Mouse (Mus musculus): ENCODE data around the gene Ncf4.

The Ncf4 gene

GRCm38 (mm10) chr15:78254751-78255150 is 10.2 kb downstream of the Ncf4 start:
- 29% methylated on average over 20 of the region's 20 CpGs for WGBS

GRCm38 (mm10) chr15:78257326-78258050 is 12.9 kb downstream of the Ncf4 start:
- 34% methylated on average over 7 of the region's 7 CpGs for WGBS

- WGBS: 75% methylated on average over 10 of the region's 10 CpGs
These were observed 13.8 kb downstream of the Ncf4 start for GRCm38 (mm10) chr15:78258246-78258865.

GRCm38 (mm10) chr15:78260668-78261333 is 16.2 kb downstream of the Ncf4 start:
- WGBS: 83% methylated on average over 13 of the region's 13 CpGs

GRCm38 (mm10) chr15:78263286-78263685 is 18.7 kb downstream of the Ncf4 start:
- WGBS: 80% methylated on average over 3 of the region's 3 CpGs

- 82% methylated on average over 10 of the region's 10 CpGs for WGBS
These were observed 22.8 kb downstream of the Ncf4 start for GRCm38 (mm10) chr15:78267441-78267840.

- 50% methylated on average over 4 of the region's 4 CpGs for WGBS
These were observed 23.3 kb downstream of the Ncf4 start for GRCm38 (mm10) chr15:78267865-78268264.

- WGBS: 85% methylated on average over 2 of the region's 2 CpGs
These were observed 33.7 kb downstream of the Ncf4 start for GRCm38 (mm10) chr15:78278308-78278707.

- WGBS: 89% methylated on average over 5 of the region's 5 CpGs
These were observed 43.3 kb downstream of the Ncf4 start for GRCm38 (mm10) chr15:78287941-78288340.

GRCm38 (mm10) chr15:78289775-78290174 is 45.2 kb downstream of the Ncf4 start:
- WGBS: 77% methylated on average over 5 of the region's 5 CpGs

GRCm38 (mm10) chr15:78293228-78293627 is 48.6 kb downstream of the Ncf4 start:
- 37% methylated on average over 2 of the region's 2 CpGs for whole genome bisulfite sequencing

- 87% methylated on average over 4 of the region's 4 CpGs for WGBS
These were observed 49.1 kb downstream of the Ncf4 start for GRCm38 (mm10) chr15:78293716-78294115.

GRCm38 (mm10) chr15:78298558-78298957 is 54.0 kb downstream of the Ncf4 start:
- WGBS: 95% methylated on average over 1 of the region's 1 CpGs

GRCm38 (mm10) chr15:78299641-78300040 is 55.0 kb downstream of the Ncf4 start:
- 84% methylated on average over 3 of the region's 3 CpGs for WGBS

GRCm38 (mm10) chr15:78302718-78303117 is 58.1 kb downstream of the Ncf4 start:
- WGBS: 97% methylated on average over 4 of the region's 4 CpGs

- 91% methylated on average over 6 of the region's 6 CpGs for WGBS
These were observed 59.1 kb downstream of the Ncf4 start for GRCm38 (mm10) chr15:78303665-78304233.

- 79% methylated on average over 10 of the region's 10 CpGs for WGBS
These were observed 60.8 kb downstream of the Ncf4 start, which contains the start of gene Csf2rb2 for GRCm38 (mm10) chr15:78305341-78305933. TSS of gene Csf2rb2 (minus strand) at chr15:78305721.

GRCm38 (mm10) chr15:78309865-78310264 is 65.3 kb downstream of the Ncf4 start:
- WGBS: 46% methylated on average over 5 of the region's 5 CpGs

- WGBS: 71% methylated on average over 4 of the region's 4 CpGs
These were observed 66.4 kb downstream of the Ncf4 start for GRCm38 (mm10) chr15:78310971-78311370.
